Mouse (Mus musculus): ENCODE data around the gene Klhl2. TPM values are rescaled to one million over a fixed set of nuclear protein-coding genes. Genes with fewer than 3 reads are reported as not detected.

Klhl2 gene
- total and polyA plus RNA-seq, 3 experiments: 9.3 to 11.5 (median 10.8) TPM

DNA sequence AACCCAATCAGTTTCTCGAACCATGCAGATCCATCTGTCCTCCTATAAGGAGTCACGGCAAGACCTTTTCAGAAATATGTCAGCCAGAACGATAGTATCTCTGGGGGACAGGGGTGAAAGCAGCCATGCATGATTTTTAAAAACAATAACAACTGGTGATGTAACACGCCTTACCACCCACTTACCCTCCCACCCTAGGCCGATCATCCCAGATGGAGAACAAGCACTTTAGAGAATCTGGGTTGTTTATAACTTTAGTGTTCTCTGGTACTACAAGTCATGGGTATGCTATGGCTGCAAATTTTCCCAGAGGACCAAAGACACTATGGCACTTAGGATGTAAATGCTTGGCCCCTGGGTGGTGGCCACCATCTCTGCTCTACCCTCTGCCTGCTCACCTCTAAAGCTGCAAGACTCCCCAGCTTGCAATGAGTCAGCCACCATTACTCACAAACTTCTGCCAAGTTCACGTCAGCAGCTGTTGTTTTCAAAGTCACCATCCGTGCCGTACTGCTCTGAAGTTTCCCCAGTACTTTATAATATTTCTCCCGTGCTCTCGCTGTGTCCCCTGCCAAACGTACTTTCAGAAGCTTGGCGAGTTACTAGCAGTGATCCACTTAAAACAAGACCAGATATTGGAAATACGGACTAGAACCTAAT is 7.9 kb downstream of the Klhl2 start:
- no peaks in the 10 kb centered on the region for H3K9me3 ChIP-seq (replicated peaks; ENCODE audit: low read length)
- no peak for DNase-seq (ENCODE audit: extremely low read depth)
- no peak overlapping the region for H3K4me3 ChIP-seq (replicated peaks in 1 of 3; ENCODE audit: low read depth in 2 of 3, low read length in 2 of 3, poor library complexity in 1 of 3)
- H3K27ac ChIP-seq (ENCODE audit: insufficient read depth, low read depth): no peak overlapping the region
- H3K27me3 ChIP-seq (replicated peaks): no peaks in the 10 kb centered on the region
- H3K79me2 ChIP-seq (replicated peaks; ENCODE audit: control insufficient read depth, extremely low read depth, insufficient read depth, poor library complexity, severe bottlenecking): peaks cover 10% of the 10 kb centered on the region
- peaks cover 0 to 30% of the 10 kb centered on the region in 2 experiments; a peak in 2 of 4 replicates for H3K4me1 ChIP-seq (ENCODE audit: control insufficient read depth in 1 of 2, insufficient read depth in 2 of 2)
- no peak overlapping the region for H3K9ac ChIP-seq (ENCODE audit: insufficient read depth, low read depth)
- no peak for TF ChIP-seq PAX5 (IDR thresholded peaks at IDR 0.05; ENCODE audit: low read length)
- H3K36me3 ChIP-seq (replicated peaks in 1 of 2; ENCODE audit: control insufficient read depth in 1 of 2, insufficient read depth in 1 of 2, low read length in 1 of 2): peaks cover 0 to 7% of the 10 kb centered on the region in 2 experiments
- no peak overlapping the region for H3K4me2 ChIP-seq (ENCODE audit: insufficient read depth, low read depth, poor library complexity, severe bottlenecking)
- dilution Hi-C loops (cut with MboI; ENCODE audit: extremely low pct_ligation_motif_present, extremely low pct_unique_long_range_greater_than_20kb, low sequenced_read_pairs) (no loop called here), in situ Hi-C loops (cut with MboI; ENCODE audit: low pct_ligation_motif_present, low pct_unique_long_range_greater_than_20kb, low sequenced_read_pairs) (loop anchor here (25.0 kb wide), 1 partner anchor 95 kb away; the partner anchor contains the start of gene Tmem192)

DNA sequence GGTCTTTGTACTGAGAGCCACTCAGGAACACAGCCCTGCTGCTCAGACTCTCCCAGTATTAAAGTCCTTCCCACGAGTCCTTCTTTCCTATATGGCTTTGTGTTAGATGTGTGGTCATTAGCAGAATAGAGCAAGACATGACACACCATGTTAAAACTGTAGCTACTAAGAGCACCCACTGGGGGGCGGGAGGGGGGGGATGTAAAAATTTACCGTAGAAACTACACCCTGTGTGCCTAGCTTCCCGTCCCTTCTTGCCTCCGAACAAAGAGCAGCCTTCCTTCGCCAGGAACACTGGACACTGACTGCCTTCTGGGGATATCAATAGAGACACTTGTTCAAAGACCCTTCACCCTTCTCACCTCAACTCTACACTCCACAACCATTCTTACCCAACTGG is 10.2 kb downstream of the Klhl2 start:
- Histone ChIP-seq H3K79me2 (replicated peaks; ENCODE audit: control insufficient read depth, extremely low read depth, insufficient read depth, poor library complexity, severe bottlenecking) (peaks cover 11% of the 10 kb centered on the region), H3K9ac (ENCODE audit: insufficient read depth, low read depth) (no peak overlapping the region), H3K4me1 (ENCODE audit: control insufficient read depth in 1 of 2, insufficient read depth in 2 of 2) (peaks cover 0 to 26% of the 10 kb centered on the region in 2 experiments; a peak in 2 of 4 replicates), H3K27ac (ENCODE audit: insufficient read depth, low read depth) (no peak overlapping the region), H3K36me3 (replicated peaks in 1 of 2; ENCODE audit: control insufficient read depth in 1 of 2, insufficient read depth in 1 of 2, low read length in 1 of 2) (peaks cover 0 to 6% of the 10 kb centered on the region in 2 experiments), H3K4me3 (replicated peaks in 1 of 3; ENCODE audit: low read depth in 2 of 3, low read length in 2 of 3, poor library complexity in 1 of 3) (no peak overlapping the region), H3K27me3 (replicated peaks) (no peaks in the 10 kb centered on the region), H3K9me3 (replicated peaks; ENCODE audit: low read length) (no peaks in the 10 kb centered on the region), H3K4me2 (ENCODE audit: insufficient read depth, low read depth, poor library complexity, severe bottlenecking) (no peak overlapping the region)
- in situ Hi-C loops (cut with MboI; ENCODE audit: low pct_ligation_motif_present, low pct_unique_long_range_greater_than_20kb, low sequenced_read_pairs): loop anchor here (10.0 to 25.0 kb wide), 2 partner anchors 98 to 105 kb away; partner anchors contain the start of genes Msmo1 and Tmem192
- no peak for TF ChIP-seq PAX5 (IDR thresholded peaks at IDR 0.05; ENCODE audit: low read length)
- TF ChIP-seq ZKSCAN1 (IDR thresholded peaks at IDR 0.05; ENCODE audit: borderline replicate concordance, low read depth, low read length): no peak
- TF ChIP-seq ZC3H11A (IDR thresholded peaks at IDR 0.05; ENCODE audit: low read depth, low read length): no peak
- TF ChIP-seq ZMIZ1 (IDR thresholded peaks at IDR 0.05; ENCODE audit: low read depth, low read length): no peak
- no peak for TF ChIP-seq BHLHE40 (IDR thresholded peaks at IDR 0.05; ENCODE audit: low read depth, low read length)
- no peak for TF ChIP-seq E2F4 (IDR thresholded peaks at IDR 0.05; ENCODE audit: insufficient replicate concordance, low read depth, low read length)
- no peak for TF ChIP-seq EP300 (IDR thresholded peaks at IDR 0.05; ENCODE audit: low read length)
- no peak for TF ChIP-seq KAT2A (IDR thresholded peaks at IDR 0.05; ENCODE audit: insufficient replicate concordance, low read length)
- dilution Hi-C loops (cut with MboI; ENCODE audit: extremely low pct_ligation_motif_present, extremely low pct_unique_long_range_greater_than_20kb, low sequenced_read_pairs): no loop called here
- DNase-seq (ENCODE audit: extremely low read depth): no peak

GRCm38 (mm10) chr8:64835475-64836122 is 14.2 kb downstream of the Klhl2 start:
- dilution Hi-C loops (cut with MboI; ENCODE audit: extremely low pct_ligation_motif_present, extremely low pct_unique_long_range_greater_than_20kb, low sequenced_read_pairs): no loop called here
- Histone ChIP-seq H3K9me3 (replicated peaks; ENCODE audit: low read length) (no peaks in the 10 kb centered on the region), H3K4me2 (ENCODE audit: insufficient read depth, low read depth, poor library complexity, severe bottlenecking) (no peak overlapping the region), H3K27me3 (replicated peaks) (no peaks in the 10 kb centered on the region), H3K36me3 (replicated peaks in 1 of 2; ENCODE audit: control insufficient read depth in 1 of 2, insufficient read depth in 1 of 2, low read length in 1 of 2) (peaks cover 7 to 34% of the 10 kb centered on the region in 2 experiments), H3K4me1 (ENCODE audit: control insufficient read depth in 1 of 2, insufficient read depth in 2 of 2) (peaks cover 0 to 24% of the 10 kb centered on the region in 2 experiments; a peak in 2 of 4 replicates), H3K4me3 (replicated peaks in 1 of 3; ENCODE audit: low read depth in 2 of 3, low read length in 2 of 3, poor library complexity in 1 of 3) (no peak overlapping the region), H3K79me2 (replicated peaks; ENCODE audit: control insufficient read depth, extremely low read depth, insufficient read depth, poor library complexity, severe bottlenecking) (peaks cover 11% of the 10 kb centered on the region), H3K27ac (ENCODE audit: insufficient read depth, low read depth) (no peak overlapping the region), H3K9ac (ENCODE audit: insufficient read depth, low read depth) (no peak overlapping the region)
- DNase-seq (ENCODE audit: extremely low read depth): no peak
- in situ Hi-C loops (cut with MboI; ENCODE audit: low pct_ligation_motif_present, low pct_unique_long_range_greater_than_20kb, low sequenced_read_pairs): loop anchor here (10.0 to 25.0 kb wide), 2 partner anchors 101 to 102 kb away; partner anchors contain the start of genes Msmo1 and Tmem192
- TF ChIP-seq IRF4 (IDR thresholded peaks at IDR 0.05; ENCODE audit: low read depth, low read length) (no peak), GABPA (IDR thresholded peaks at IDR 0.05; ENCODE audit: insufficient replicate concordance, low read depth, low read length) (no peak), MXI1 (IDR thresholded peaks at IDR 0.05; ENCODE audit: low read depth, low read length) (no peak), NELFE (IDR thresholded peaks at IDR 0.05; ENCODE audit: low read depth, low read length) (no peak), ZMIZ1 (IDR thresholded peaks at IDR 0.05; ENCODE audit: low read depth, low read length) (no peak), HCFC1 (IDR thresholded peaks at IDR 0.05; ENCODE audit: low read depth, low read length) (no peak), ETS1 (conservative IDR thresholded peaks at IDR 0.05; ENCODE audit: low read depth, low read length) (no peak), TCF12 (IDR thresholded peaks at IDR 0.05; ENCODE audit: low read depth, low read length) (no peak), MEF2A (IDR thresholded peaks at IDR 0.05; ENCODE audit: borderline replicate concordance, low read depth, low read length) (no peak), ZNF384 (IDR thresholded peaks at IDR 0.05; ENCODE audit: low read depth, low read length) (no peak), SIN3A (IDR thresholded peaks at IDR 0.05; ENCODE audit: low read length) (no peak), ZKSCAN1 (IDR thresholded peaks at IDR 0.05; ENCODE audit: borderline replicate concordance, low read depth, low read length) (no peak), POLR2AphosphoS2 (IDR thresholded peaks at IDR 0.05; ENCODE audit: low read depth, low read length) (no peak), USF2 (conservative IDR thresholded peaks at IDR 0.05; ENCODE audit: low read depth, low read length) (no peak), CHD1 (IDR thresholded peaks at IDR 0.05; ENCODE audit: low read depth, low read length) (no peak), RAD21 (IDR thresholded peaks at IDR 0.05; ENCODE audit: low read depth, low read length) (no peak), EP300 (IDR thresholded peaks at IDR 0.05; ENCODE audit: low read length) (no peak)

Data from CH12.LX (cell line).